Mouse (Mus musculus) embryonic facial prominence, embryonic 11.5 days (tissue): ENCODE measurements at regions not wholly inside any gene's neighbourhood (a gene's known extent, or its start where the extent isn't known, plus 50 kb on each side); places are given as distances from the start of the nearest gene placed in this dataset.

Source experiments
- ATAC-seq: fragments of 200-750 bp; cut with Nextera tagmentation; replicated peaks from 2 replicates; pipeline ENCODE4 v1.8.0; 2017; ENCODE audit warnings: low read depth; ENCODE audit not compliant: insufficient number of reproducible peaks, low FRiP score, low TSS enrichment
- DNase-seq: peaks from one replicate; pipeline ENCODE4 v3.0.0-alpha.2; 2015; ENCODE audit warnings: low spot score
- H3K27ac ChIP-seq: fragments of 300-500 bp; sonication (generic); replicated peaks from 2 replicates; pipeline ENCODE4 v1.5.1; 2014; ENCODE audit warnings: mild to moderate bottlenecking, low read depth, low read length, control low read depth
- H3K27me3 ChIP-seq: fragments of 300-500 bp; sonication (generic); 2 replicates; pipeline ENCODE4 v1.6.1; 2014; ENCODE audit warnings: mild to moderate bottlenecking, low read length, moderate library complexity, mixed read lengths; ENCODE audit not compliant: control insufficient read depth, insufficient read depth
- H3K36me3 ChIP-seq: fragments of 300-500 bp; sonication (generic); replicated peaks from 2 replicates; pipeline ENCODE4 v1.6.1; 2014; ENCODE audit warnings: low read depth, mild to moderate bottlenecking, low read length, moderate library complexity, mixed read lengths; ENCODE audit not compliant: control insufficient read depth, insufficient read depth
- H3K4me1 ChIP-seq: fragments of 300-500 bp; sonication (generic); 2 replicates; pipeline ENCODE4 v1.6.1; 2014; ENCODE audit warnings: low read length, mixed read lengths; ENCODE audit not compliant: control insufficient read depth, insufficient read depth
- H3K4me2 ChIP-seq: fragments of 300-500 bp; sonication (generic); 2 replicates; pipeline ENCODE4 v1.6.1; 2014; ENCODE audit warnings: low read depth, mild to moderate bottlenecking, control low read depth, low read length, moderate library complexity
- H3K4me3 ChIP-seq: fragments of 300-500 bp; sonication (generic); 2 replicates; pipeline ENCODE4 v1.5.1; 2014; ENCODE audit warnings: low read depth, low read length, control low read depth
- H3K9ac ChIP-seq: fragments of 300-500 bp; sonication (generic); replicated peaks from 2 replicates; pipeline ENCODE4 v1.6.1; 2014; ENCODE audit warnings: mild to moderate bottlenecking, control low read depth, low read length
- H3K9me3 ChIP-seq: fragments of 300-500 bp; sonication (generic); replicated peaks from 2 replicates; pipeline ENCODE4 v1.6.1; 2016; ENCODE audit warnings: mild to moderate bottlenecking, low read length, inconsistent platforms, mixed read lengths; ENCODE audit not compliant: control insufficient read depth
- WGBS: fragments of 180-500 bp; shearing (Covaris S2); extraction: QIAGEN DNeasy Blood & Tissue Kit; methylation state at CpG from one replicate; pipeline ENCODE4 v1.1.7; 2014; 5-methylcytosine and 5-hydroxymethylcytosine counted together

DNA sequence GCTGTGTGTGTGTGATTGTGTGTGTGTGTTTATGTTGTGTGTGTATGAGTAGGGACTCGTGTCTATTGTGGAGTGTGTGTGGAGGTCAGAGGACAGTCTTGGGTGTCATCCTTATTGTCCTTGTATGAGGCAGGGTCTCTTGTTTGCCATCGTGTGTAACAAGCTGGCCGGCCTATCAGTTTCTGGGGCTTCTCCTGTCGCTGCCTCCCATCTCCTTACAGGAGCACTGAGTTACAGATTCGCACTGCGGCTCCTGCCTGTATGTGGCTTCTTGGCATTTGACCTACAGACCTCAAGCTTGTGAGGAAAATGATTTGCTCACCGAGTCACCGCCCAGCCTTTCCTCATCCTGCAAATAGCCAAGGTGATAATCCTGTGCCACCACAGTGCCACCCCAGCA lies 112.6 kb upstream of the Eef2kmt start:
- 74% methylated on average over 8 of the region's 8 CpGs for WGBS
- no peak overlapping the region for H3K27ac ChIP-seq
- ATAC-seq (no peak), DNase-seq (no peak)
- H3K4me3 ChIP-seq, result no peak overlapping the region
- no peak overlapping the region for H3K4me2 ChIP-seq
- no peak overlapping the region for H3K9ac ChIP-seq
- H3K27me3 ChIP-seq, result no peaks in the 10 kb centered on the region
- no peaks in the 10 kb centered on the region for H3K36me3 ChIP-seq
- no peaks in the 10 kb centered on the region for H3K9me3 ChIP-seq
- H3K4me1 ChIP-seq, result no peaks in the 10 kb centered on the region

GRCm38 (mm10) chr16:5367581-5368119 lies 111.9 kb upstream of the Eef2kmt start:
- Histone ChIP-seq H3K36me3 (no peaks in the 10 kb centered on the region), H3K27me3 (no peaks in the 10 kb centered on the region), H3K4me3 (no peak overlapping the region), H3K9ac (no peak overlapping the region), H3K4me2 (no peak overlapping the region), H3K9me3 (no peaks in the 10 kb centered on the region), H3K4me1 (no peaks in the 10 kb centered on the region), H3K27ac (no peak overlapping the region)
- ATAC-seq (no peak), DNase-seq (no peak)
- WGBS, result 80% methylated on average over 10 of the region's 10 CpGs

DNA sequence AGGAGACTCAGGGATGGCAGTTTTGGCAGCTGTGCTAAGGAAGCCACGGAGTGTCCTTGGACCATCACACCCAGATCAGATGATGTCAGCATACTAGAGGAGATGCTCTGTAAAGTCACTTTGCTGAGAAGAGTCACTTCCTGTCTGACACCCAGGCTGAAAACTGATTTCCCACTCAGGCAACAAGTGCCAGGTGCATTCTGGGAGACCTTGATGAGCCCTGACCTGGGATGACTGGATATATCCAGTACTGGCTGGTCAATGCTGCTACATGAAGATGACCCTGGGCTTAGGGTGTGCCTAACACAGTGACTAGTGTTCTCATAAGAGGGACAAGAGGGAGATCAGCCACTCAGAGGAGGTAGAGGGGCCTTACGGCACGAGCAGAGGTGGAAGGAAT lies 110.2 kb upstream of the Eef2kmt start:
- Histone ChIP-seq H3K9ac (no peak overlapping the region), H3K27ac (no peak overlapping the region), H3K4me2 (no peak overlapping the region), H3K4me1 (no peaks in the 10 kb centered on the region), H3K4me3 (no peak overlapping the region), H3K9me3 (no peaks in the 10 kb centered on the region), H3K36me3 (no peaks in the 10 kb centered on the region), H3K27me3 (no peaks in the 10 kb centered on the region)
- DNase-seq (no peak), ATAC-seq (no peak)
- 92% methylated on average over 3 of the region's 3 CpGs for WGBS

GRCm38 (mm10) chr16:5363007-5363570 lies 107.3 kb upstream of the Eef2kmt start:
- ATAC-seq (no peak), DNase-seq (no peak)
- Histone ChIP-seq H3K9ac (no peak overlapping the region), H3K4me1 (no peaks in the 10 kb centered on the region), H3K36me3 (no peaks in the 10 kb centered on the region), H3K4me3 (no peak overlapping the region), H3K27me3 (no peaks in the 10 kb centered on the region), H3K9me3 (no peaks in the 10 kb centered on the region), H3K4me2 (no peak overlapping the region), H3K27ac (no peak overlapping the region)
- WGBS, result 72% methylated on average over 10 of the region's 10 CpGs

DNA sequence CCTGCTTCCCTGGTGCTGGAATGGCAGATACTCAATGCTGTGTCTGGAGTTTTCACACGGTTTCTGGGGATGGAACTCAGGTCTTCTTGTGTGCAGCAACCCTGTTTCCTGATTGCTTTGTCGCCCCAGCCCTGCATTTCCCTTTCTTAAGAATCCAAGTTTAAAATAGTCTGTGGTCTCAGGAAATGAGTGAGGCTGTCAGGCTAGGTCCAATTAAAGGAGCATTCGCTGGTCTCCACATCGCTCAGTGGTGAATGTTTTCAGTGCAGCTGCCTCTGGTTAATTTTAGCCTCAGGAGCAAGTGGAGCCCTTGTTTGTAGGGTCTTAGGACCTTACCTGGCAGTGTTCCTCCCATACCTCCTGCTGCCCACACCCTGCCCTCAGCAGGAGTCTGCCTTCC lies 103.4 kb upstream of the Eef2kmt start:
- Histone ChIP-seq H3K27me3 (no peaks in the 10 kb centered on the region), H3K27ac (no peak overlapping the region), H3K36me3 (no peaks in the 10 kb centered on the region), H3K9ac (no peak overlapping the region), H3K4me3 (no peak overlapping the region), H3K9me3 (no peaks in the 10 kb centered on the region), H3K4me2 (no peak overlapping the region), H3K4me1 (no peaks in the 10 kb centered on the region)
- no peak for ATAC-seq
- WGBS, result 84% methylated on average over 4 of the region's 4 CpGs
- no peak for DNase-seq

GRCm38 (mm10) chr16:5353881-5354280 lies 98.1 kb upstream of the Eef2kmt start:
- H3K27ac ChIP-seq, result no peak overlapping the region
- no peak overlapping the region for H3K4me3 ChIP-seq
- no peak for ATAC-seq
- WGBS, result 81% methylated on average over 2 of the region's 2 CpGs
- H3K36me3 ChIP-seq, result no peaks in the 10 kb centered on the region
- no peak overlapping the region for H3K4me2 ChIP-seq
- no peaks in the 10 kb centered on the region for H3K27me3 ChIP-seq
- no peak overlapping the region for H3K9ac ChIP-seq
- H3K9me3 ChIP-seq, result no peaks in the 10 kb centered on the region
- H3K4me1 ChIP-seq, result no peaks in the 10 kb centered on the region
- no peak for DNase-seq

- WGBS, result 4% methylated on average over 18 of the region's 18 CpGs
- Histone ChIP-seq H3K4me3 (no peak overlapping the region), H3K4me1 (no peaks in the 10 kb centered on the region), H3K9ac (no peak overlapping the region), H3K9me3 (no peaks in the 10 kb centered on the region), H3K36me3 (no peaks in the 10 kb centered on the region), H3K4me2 (no peak overlapping the region), H3K27me3 (no peaks in the 10 kb centered on the region), H3K27ac (no peak overlapping the region)
- ATAC-seq (peak; percentile 78), DNase-seq (peak; percentile 68)
These were observed 96.2 kb upstream of the Eef2kmt start for GRCm38 (mm10) chr16:5351890-5352571.

GRCm38 (mm10) chr16:5347151-5347550 lies 91.4 kb upstream of the Eef2kmt start:
- DNase-seq, result no peak
- H3K9ac ChIP-seq, result no peak overlapping the region
- H3K27ac ChIP-seq, result no peak overlapping the region
- H3K4me2 ChIP-seq, result no peak overlapping the region
- no peak overlapping the region for H3K4me3 ChIP-seq
- no peaks in the 10 kb centered on the region for H3K9me3 ChIP-seq
- no peaks in the 10 kb centered on the region for H3K27me3 ChIP-seq
- no peaks in the 10 kb centered on the region for H3K4me1 ChIP-seq
- whole genome bisulfite sequencing, result 73% methylated on average over 5 of the region's 5 CpGs
- no peak for ATAC-seq
- no peaks in the 10 kb centered on the region for H3K36me3 ChIP-seq
